Mouse (Mus musculus): ENCODE measurements around the gene Cck. TPM values are rescaled to one million over a fixed set of nuclear protein-coding genes. Genes with fewer than 3 reads are reported as not detected.
"Not testable (repeated sequence)": the region's sequence is repeated elsewhere in the genome, so short reads cannot be mapped to it uniquely, and the experiment has no call there.

Gene Cck
- polyA plus RNA-seq, 1 experiment from 2014 or later = 65.7 TPM

DNA sequence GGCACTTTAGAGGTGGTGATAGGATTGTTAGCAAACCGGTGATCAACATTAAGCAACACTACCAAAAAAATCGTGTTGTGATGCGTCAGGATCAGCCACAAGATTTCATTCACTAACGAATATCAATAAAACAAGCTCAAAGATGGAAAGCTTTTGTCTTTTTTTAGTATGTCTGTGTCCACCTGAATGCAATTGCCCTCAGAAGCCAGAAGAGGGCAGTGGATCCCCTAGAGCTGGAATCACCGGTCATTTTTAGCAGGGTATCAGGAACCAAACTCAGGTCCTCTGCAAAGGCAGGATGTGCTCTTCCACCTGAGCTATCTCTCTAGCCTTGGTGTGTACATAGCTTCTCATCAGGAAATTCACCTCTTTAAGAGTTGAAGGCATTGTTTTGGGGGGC lies 20.7 kb downstream of the Cck start:
- Histone ChIP-seq H3K36me3 (ENCODE audit: control insufficient read depth, insufficient read depth, low read length) (peaks cover 13% of the 10 kb centered on the region), H3K4me2 (ENCODE audit: low read depth, low read length) (no peak overlapping the region), H3K9ac (ENCODE audit: low read depth, low read length) (no peak overlapping the region), H3K27ac (ENCODE audit: low read length) (no peak overlapping the region), H3K27me3 (replicated peaks; ENCODE audit: control insufficient read depth, insufficient read depth, low read length) (no peaks in the 10 kb centered on the region), H3K9me3 (ENCODE audit: control insufficient read depth, low read length) (no peaks in the 10 kb centered on the region), H3K4me1 (ENCODE audit: control insufficient read depth, insufficient read depth, low read length) (peaks cover 2% of the 10 kb centered on the region; the same call in 1 of the 2 replicates), H3K4me3 (ENCODE audit: low read length) (no peak overlapping the region)
- ATAC-seq = no peak
- WGBS = 83% methylated on average over 5 of the region's 5 CpGs

DNA sequence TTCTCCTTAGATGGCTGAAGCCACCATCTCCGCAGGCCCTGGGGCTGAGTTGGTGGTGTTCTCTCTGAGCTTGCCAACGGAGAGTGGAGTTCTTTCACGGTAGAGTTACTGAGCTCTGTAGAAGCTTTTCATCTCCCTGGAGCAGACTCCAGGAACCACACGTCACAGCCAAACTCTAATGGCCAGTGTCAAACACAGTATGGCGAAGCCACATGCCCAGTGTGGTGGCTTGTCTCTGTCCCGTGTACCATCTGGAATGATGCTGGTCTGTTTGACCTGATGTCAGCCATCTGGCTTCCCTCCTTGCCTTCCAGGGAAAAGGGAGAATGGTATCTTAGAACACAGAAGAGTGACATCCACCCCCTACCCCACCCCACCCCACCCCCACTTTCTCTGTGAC lies 25.8 kb downstream of the Cck start:
- no peak overlapping the region for H3K4me3 ChIP-seq (ENCODE audit: low read length)
- H3K9me3 ChIP-seq (ENCODE audit: control insufficient read depth, low read length) = no peaks in the 10 kb centered on the region
- ATAC-seq = no peak
- no peak overlapping the region for H3K9ac ChIP-seq (ENCODE audit: low read depth, low read length)
- H3K27ac ChIP-seq (ENCODE audit: low read length) = no peak overlapping the region
- 88% methylated on average over 6 of the region's 6 CpGs for WGBS
- H3K4me1 ChIP-seq (ENCODE audit: control insufficient read depth, insufficient read depth, low read length) = no peaks in the 10 kb centered on the region
- H3K4me2 ChIP-seq (ENCODE audit: low read depth, low read length) = no peak overlapping the region
- peaks cover 13% of the 10 kb centered on the region for H3K36me3 ChIP-seq (ENCODE audit: control insufficient read depth, insufficient read depth, low read length)
- H3K27me3 ChIP-seq (replicated peaks; ENCODE audit: control insufficient read depth, insufficient read depth, low read length) = no peaks in the 10 kb centered on the region

DNA sequence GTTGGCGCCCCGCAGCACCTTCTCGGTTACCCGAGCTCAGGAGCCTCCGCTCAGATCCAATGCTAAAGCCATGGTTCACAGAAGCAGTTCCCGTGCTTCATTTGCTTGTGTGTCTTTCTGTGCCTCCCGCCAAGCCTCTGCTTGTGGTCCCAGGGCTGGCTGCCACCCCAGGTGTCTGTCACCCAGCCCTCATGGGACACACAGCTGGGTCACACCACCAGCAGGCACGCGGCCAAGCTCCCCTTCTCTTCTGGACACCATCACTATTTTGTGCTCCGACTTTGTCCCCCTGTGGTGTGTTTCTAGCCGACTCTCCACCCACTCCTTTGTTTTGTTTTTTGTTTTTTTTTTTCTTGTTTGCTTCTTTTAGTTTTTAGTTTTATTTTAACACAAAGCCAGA lies 28.0 kb downstream of the Cck start:
- Histone ChIP-seq H3K27me3 (replicated peaks; ENCODE audit: control insufficient read depth, insufficient read depth, low read length) (no peaks in the 10 kb centered on the region), H3K4me2 (ENCODE audit: low read depth, low read length) (no peak overlapping the region), H3K4me1 (ENCODE audit: control insufficient read depth, insufficient read depth, low read length) (no peaks in the 10 kb centered on the region), H3K36me3 (ENCODE audit: control insufficient read depth, insufficient read depth, low read length) (peaks cover 4% of the 10 kb centered on the region; the same call in 1 of the 2 replicates), H3K9ac (ENCODE audit: low read depth, low read length) (no peak overlapping the region), H3K27ac (ENCODE audit: low read length) (no peak overlapping the region), H3K4me3 (ENCODE audit: low read length) (no peak overlapping the region), H3K9me3 (ENCODE audit: control insufficient read depth, low read length) (no peaks in the 10 kb centered on the region)
- WGBS = 85% methylated on average over 11 of the region's 11 CpGs
- ATAC-seq = no peak

DNA sequence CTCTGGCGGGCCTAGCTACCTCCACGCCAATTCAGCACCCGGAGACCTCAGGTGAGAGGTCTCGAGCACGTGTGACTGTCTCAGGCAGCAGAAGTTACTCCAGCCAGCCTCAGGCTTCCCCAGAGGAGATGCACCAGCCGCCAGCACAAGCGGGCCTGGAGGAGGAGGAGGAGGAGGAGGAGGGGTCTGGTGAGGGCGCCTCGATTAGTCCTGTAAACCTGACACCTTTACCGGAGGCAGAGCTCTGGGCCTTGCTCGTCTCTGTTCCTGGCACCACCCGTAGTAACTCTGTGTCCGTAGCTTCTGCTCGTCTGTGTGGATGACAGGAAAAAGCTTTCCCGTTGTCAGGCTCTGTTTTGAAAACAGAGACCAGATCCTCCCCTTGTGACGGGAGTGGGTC lies 35.0 kb downstream of the Cck start:
- peaks cover 3% of the 10 kb centered on the region; the same call in 1 of the 2 replicates for H3K36me3 ChIP-seq (ENCODE audit: control insufficient read depth, insufficient read depth, low read length)

DNA sequence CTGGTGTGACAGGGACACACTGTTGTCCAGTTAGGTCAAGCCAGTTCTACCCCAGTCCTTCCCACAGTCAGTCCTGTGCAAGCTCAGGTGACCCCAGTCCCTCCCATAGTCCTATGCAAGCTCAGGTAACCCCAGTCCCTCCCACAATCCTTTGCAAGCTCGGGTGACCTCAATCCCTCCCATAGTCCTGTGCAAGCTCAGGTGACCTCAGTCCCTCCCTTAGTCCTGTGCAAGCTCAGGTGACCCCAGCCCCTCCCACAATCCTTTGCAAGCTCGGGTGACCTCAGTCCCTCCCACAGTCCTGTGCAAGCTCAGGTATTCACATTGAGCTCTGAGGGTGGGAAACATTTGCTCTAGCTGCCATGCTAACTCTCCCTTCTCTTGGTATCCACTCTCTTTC lies 35.5 kb downstream of the Cck start:
- Histone ChIP-seq H3K9ac (ENCODE audit: low read depth, low read length) (no peak overlapping the region), H3K36me3 (ENCODE audit: control insufficient read depth, insufficient read depth, low read length) (peaks cover 3% of the 10 kb centered on the region; the same call in 1 of the 2 replicates), H3K27ac (ENCODE audit: low read length) (no peak overlapping the region), H3K4me2 (ENCODE audit: low read depth, low read length) (no peak overlapping the region), H3K9me3 (ENCODE audit: control insufficient read depth, low read length) (no peaks in the 10 kb centered on the region), H3K27me3 (replicated peaks; ENCODE audit: control insufficient read depth, insufficient read depth, low read length) (no peaks in the 10 kb centered on the region), H3K4me3 (ENCODE audit: low read length) (no peak overlapping the region), H3K4me1 (ENCODE audit: control insufficient read depth, insufficient read depth, low read length) (0 out of 2 replicates have a peak, but pooled peaks cover 6% of the 10 kb centered on the region)
- 55% methylated on average over 2 of the region's 2 CpGs for WGBS
- 0 out of 2 replicates have a peak, but pooled peaks have one; percentile 9 for ATAC-seq

More for the DNA sequence above, 35.0 kb downstream of the Cck start:
- Histone ChIP-seq H3K4me1 (ENCODE audit: control insufficient read depth, insufficient read depth, low read length) (0 out of 2 replicates have a peak, but pooled peaks cover 2% of the 10 kb centered on the region), H3K27me3 (replicated peaks; ENCODE audit: control insufficient read depth, insufficient read depth, low read length) (no peaks in the 10 kb centered on the region), H3K4me3 (ENCODE audit: low read length) (no peak overlapping the region), H3K27ac (ENCODE audit: low read length) (no peak overlapping the region), H3K4me2 (ENCODE audit: low read depth, low read length) (no peak overlapping the region), H3K9me3 (ENCODE audit: control insufficient read depth, low read length) (no peaks in the 10 kb centered on the region), H3K9ac (ENCODE audit: low read depth, low read length) (no peak overlapping the region)
- WGBS = 65% methylated on average over 16 of the region's 16 CpGs
- ATAC-seq = no peak

DNA sequence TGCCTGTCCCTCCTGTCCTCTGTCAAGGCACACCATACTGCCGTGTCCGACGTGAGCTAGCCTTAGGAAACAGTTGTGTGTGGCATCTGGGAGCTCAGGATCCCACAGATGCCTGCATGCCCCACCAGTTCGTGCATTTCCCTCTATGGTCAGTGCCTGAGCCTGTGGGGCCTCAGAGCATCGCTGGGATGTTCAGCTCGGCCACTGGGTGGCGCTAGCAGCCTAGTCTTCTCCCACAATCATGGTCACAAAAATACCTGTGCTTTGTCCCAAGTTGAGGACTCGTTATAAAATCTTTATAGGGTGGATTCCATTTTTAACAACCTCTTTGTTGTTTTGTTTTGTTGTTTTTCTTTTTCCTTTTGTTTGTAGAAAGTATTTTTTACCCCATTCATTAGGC lies 37.0 kb downstream of the Cck start:
- Histone ChIP-seq H3K4me3 (ENCODE audit: low read length) (no peak overlapping the region), H3K27ac (ENCODE audit: low read length) (no peak overlapping the region), H3K4me1 (ENCODE audit: control insufficient read depth, insufficient read depth, low read length) (0 out of 2 replicates have a peak, but pooled peaks cover 6% of the 10 kb centered on the region), H3K9me3 (ENCODE audit: control insufficient read depth, low read length) (no peaks in the 10 kb centered on the region), H3K9ac (ENCODE audit: low read depth, low read length) (no peak overlapping the region), H3K4me2 (ENCODE audit: low read depth, low read length) (no peak overlapping the region), H3K27me3 (replicated peaks; ENCODE audit: control insufficient read depth, insufficient read depth, low read length) (no peaks in the 10 kb centered on the region), H3K36me3 (ENCODE audit: control insufficient read depth, insufficient read depth, low read length) (peaks cover 10% of the 10 kb centered on the region)
- WGBS = 34% methylated on average over 8 of the region's 8 CpGs
- ATAC-seq = no peak

DNA sequence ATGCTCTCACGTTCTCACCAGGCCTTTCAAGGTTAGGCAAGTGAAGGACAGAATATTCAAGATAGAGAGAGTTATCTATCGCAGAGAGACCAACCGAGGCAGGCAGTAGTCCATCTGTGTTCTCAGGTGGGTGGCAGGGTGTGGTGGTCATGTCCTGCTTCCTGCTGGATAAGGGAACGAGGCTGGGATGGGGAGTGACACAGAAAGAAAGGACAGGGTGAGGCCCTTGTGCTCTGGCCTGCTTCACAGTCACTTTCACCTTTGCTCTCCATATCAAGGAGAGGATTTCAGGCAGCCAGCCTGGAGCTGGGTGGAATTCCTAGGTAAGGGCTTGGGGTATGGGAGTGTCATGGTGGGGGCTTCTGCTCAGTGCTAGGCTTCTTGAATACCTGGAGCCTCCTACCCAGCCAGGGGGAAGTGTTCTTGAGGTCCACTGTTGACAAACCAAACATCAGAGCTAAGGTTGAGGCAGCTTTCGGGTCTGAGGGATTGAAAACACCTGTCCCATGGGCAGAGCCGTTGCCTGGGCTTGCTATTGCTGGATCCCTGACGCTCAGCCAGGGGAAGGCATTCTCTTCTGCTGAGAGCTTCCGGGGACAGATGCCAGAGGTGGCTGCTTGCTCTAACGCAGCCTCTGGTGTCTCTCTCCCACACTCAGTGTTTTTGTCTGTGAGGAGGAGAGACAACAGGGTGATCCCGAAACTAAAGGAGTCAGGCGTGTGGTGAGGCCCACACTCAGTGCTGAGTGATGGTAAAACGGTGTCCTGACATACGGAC lies 38.6 kb downstream of the Cck start:
- Histone ChIP-seq H3K9me3 (ENCODE audit: control insufficient read depth, low read length) (no peaks in the 10 kb centered on the region), H3K4me3 (ENCODE audit: low read length) (no peak overlapping the region), H3K4me2 (ENCODE audit: low read depth, low read length) (no peak overlapping the region), H3K9ac (ENCODE audit: low read depth, low read length) (no peak overlapping the region), H3K36me3 (ENCODE audit: control insufficient read depth, insufficient read depth, low read length) (peaks cover 16% of the 10 kb centered on the region), H3K27ac (ENCODE audit: low read length) (peak overlapping the region; percentile 52; the same call in 1 of the 2 replicates), H3K27me3 (replicated peaks; ENCODE audit: control insufficient read depth, insufficient read depth, low read length) (no peaks in the 10 kb centered on the region), H3K4me1 (ENCODE audit: control insufficient read depth, insufficient read depth, low read length) (0 out of 2 replicates have a peak, but pooled peaks cover 6% of the 10 kb centered on the region)
- ATAC-seq = peak; percentile 66
- WGBS = 79% methylated on average over 13 of the region's 13 CpGs

DNA sequence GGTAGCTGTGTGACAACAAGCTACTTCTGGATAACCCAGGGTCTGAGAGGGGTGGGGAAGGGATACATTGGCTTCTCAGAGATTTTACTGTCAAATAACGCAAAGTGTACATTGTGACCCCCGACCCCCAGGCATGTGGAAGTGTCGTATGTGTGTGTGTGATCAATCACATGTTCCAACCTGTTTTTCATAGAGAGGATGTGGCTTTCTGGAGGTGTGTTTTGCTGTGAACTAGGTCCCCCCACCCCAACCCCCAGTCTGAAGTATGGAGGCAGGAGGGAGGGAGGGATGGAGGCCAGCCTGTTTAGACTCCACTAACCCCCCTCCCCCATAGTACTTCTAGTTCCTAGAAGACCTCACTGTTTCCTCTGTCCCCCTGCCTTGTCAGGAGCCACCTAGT lies 40.6 kb downstream of the Cck start:
- Histone ChIP-seq H3K4me3 (ENCODE audit: low read length) (no peak overlapping the region), H3K27me3 (replicated peaks; ENCODE audit: control insufficient read depth, insufficient read depth, low read length) (no peaks in the 10 kb centered on the region), H3K27ac (ENCODE audit: low read length) (no peak overlapping the region), H3K9ac (ENCODE audit: low read depth, low read length) (no peak overlapping the region), H3K4me1 (ENCODE audit: control insufficient read depth, insufficient read depth, low read length) (0 out of 2 replicates have a peak, but pooled peaks cover 6% of the 10 kb centered on the region), H3K9me3 (ENCODE audit: control insufficient read depth, low read length) (no peaks in the 10 kb centered on the region), H3K4me2 (ENCODE audit: low read depth, low read length) (no peak overlapping the region), H3K36me3 (ENCODE audit: control insufficient read depth, insufficient read depth, low read length) (peaks cover 21% of the 10 kb centered on the region)
- WGBS = 83% methylated on average over 3 of the region's 3 CpGs
- no peak for ATAC-seq

DNA sequence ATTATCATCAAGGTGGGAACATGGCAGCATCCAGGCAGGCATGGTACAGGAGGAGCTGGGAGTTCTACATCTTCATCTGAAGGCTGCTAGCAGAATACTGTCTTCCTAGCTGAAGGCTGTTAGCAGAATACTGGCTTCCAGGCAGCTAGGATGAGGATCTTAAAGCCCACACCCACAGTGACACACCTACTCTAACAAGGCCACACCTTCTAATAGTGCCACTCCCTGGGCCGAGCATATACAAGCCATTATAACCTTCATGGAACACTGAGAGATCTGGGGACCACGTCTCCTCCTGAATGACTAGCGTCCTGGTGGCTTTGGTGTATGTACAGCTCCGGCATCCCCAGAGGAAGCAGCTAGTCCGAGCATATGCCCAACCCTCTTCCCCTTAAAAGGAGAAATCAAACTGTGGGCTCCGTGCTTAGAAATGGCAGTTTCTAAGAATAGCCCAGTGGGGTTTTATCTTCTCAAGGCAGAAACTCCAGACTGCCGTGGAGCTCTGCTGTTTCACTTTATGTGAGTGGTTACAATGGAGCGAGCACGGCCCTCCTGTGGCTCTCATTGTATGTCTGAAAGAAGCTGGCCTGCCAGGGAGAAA lies 43.1 kb downstream of the Cck start:
- not testable (repeated sequence) for ATAC-seq; H3K9ac ChIP-seq (ENCODE audit: low read depth, low read length); H3K27ac ChIP-seq (ENCODE audit: low read length); H3K4me3 ChIP-seq (ENCODE audit: low read length); H3K27me3 ChIP-seq (replicated peaks; ENCODE audit: control insufficient read depth, insufficient read depth, low read length); H3K4me2 ChIP-seq (ENCODE audit: low read depth, low read length); H3K9me3 ChIP-seq (ENCODE audit: control insufficient read depth, low read length); H3K4me1 ChIP-seq (ENCODE audit: control insufficient read depth, insufficient read depth, low read length)
- peaks cover 24% of the 10 kb centered on the region for H3K36me3 ChIP-seq (ENCODE audit: control insufficient read depth, insufficient read depth, low read length)
- WGBS = 67% methylated on average over 9 of the region's 9 CpGs

Data from intestine, embryonic 16.5 days (tissue).